Mouse (Mus musculus) liver, postnatal 0 days (tissue): ENCODE results near the gene Ankrd7. TPM values are rescaled to one million over a fixed set of nuclear protein-coding genes. Genes with fewer than 3 reads are reported as not detected.

Source experiments
- ATAC-seq: fragments of 200-750 bp; cut with Nextera tagmentation; 2 replicates; pipeline ENCODE4 v1.8.0; 2017; ENCODE audit warnings: mild to moderate bottlenecking, moderate library complexity
- DNase-seq: peaks from one replicate; pipeline ENCODE4 v3.0.0-alpha.2; 2016
- H3K27ac ChIP-seq: fragments of 300-500 bp; sonication (generic); 2 replicates; pipeline ENCODE4 v1.5.1; 2014; ENCODE audit warnings: antibody characterized with exemption, moderate library complexity, mild to moderate bottlenecking, low read depth
- H3K27me3 ChIP-seq: fragments of 300-500 bp; sonication (generic); 2 replicates; pipeline ENCODE4 v1.6.1; 2014; ENCODE audit warnings: low read length, control low read depth, mixed read lengths; ENCODE audit not compliant: insufficient read depth
- H3K36me3 ChIP-seq: fragments of 300-500 bp; sonication (generic); replicated peaks from 2 replicates; pipeline ENCODE4 v1.6.1; 2014; ENCODE audit warnings: mild to moderate bottlenecking, control low read depth, low read length, moderate library complexity, mixed read lengths; ENCODE audit not compliant: insufficient read depth
- H3K4me1 ChIP-seq: fragments of 300-500 bp; sonication (generic); 2 replicates; pipeline ENCODE4 v1.6.1; 2014; ENCODE audit warnings: antibody characterized with exemption, mild to moderate bottlenecking, control low read depth; ENCODE audit not compliant: insufficient read depth
- H3K4me2 ChIP-seq: fragments of 300-500 bp; sonication (generic); 2 replicates; pipeline ENCODE4 v1.6.1; 2014; ENCODE audit warnings: low read depth, mild to moderate bottlenecking, low read length, moderate library complexity, mixed read lengths
- H3K4me3 ChIP-seq: fragments of 300-500 bp; sonication (generic); 2 replicates; pipeline ENCODE4 v1.5.1; 2014; ENCODE audit warnings: low read depth, low read length
- H3K9ac ChIP-seq: fragments of 300-500 bp; sonication (generic); replicated peaks from 2 replicates; pipeline ENCODE4 v1.6.1; 2014; ENCODE audit warnings: mild to moderate bottlenecking, moderate library complexity
- H3K9me3 ChIP-seq: fragments of 300-500 bp; sonication (generic); 2 replicates; pipeline ENCODE4 v1.6.1; 2016; ENCODE audit warnings: mild to moderate bottlenecking, control low read depth, low read length, mixed read lengths
- CTCF ChIP-seq: sonication (generic); IDR thresholded peaks from 2 replicates; pipeline ENCODE4 v1.5.1; 2016; ENCODE audit warnings: antibody characterized with exemption, low read depth
- EP300 ChIP-seq: IDR thresholded peaks from 2 replicates; pipeline ENCODE4 v1.6.1; 2016; ENCODE audit warnings: antibody characterized with exemption, low read depth, mild to moderate bottlenecking
- WGBS: fragments of 180-500 bp; shearing (Covaris S2); extraction: QIAGEN DNeasy Blood & Tissue Kit; methylation state at CpG from one replicate; pipeline ENCODE4 v1.1.7; 2014; ENCODE audit not compliant: insufficient replicate concordance; 5-methylcytosine and 5-hydroxymethylcytosine counted together
- polyA plus RNA-seq: library from polyadenylated mRNA; unstranded; fragments of >200 nt; fragmentation: Nextera tagmentation; extraction: Ambion mirVana; gene quantifications from 2 replicates; pipeline ENCODE4 v1.2.1, GENCODE M21; 2015

The Ankrd7 gene
- polyA plus RNA-seq, 1 experiment from 2014 or later = not detected

DNA sequence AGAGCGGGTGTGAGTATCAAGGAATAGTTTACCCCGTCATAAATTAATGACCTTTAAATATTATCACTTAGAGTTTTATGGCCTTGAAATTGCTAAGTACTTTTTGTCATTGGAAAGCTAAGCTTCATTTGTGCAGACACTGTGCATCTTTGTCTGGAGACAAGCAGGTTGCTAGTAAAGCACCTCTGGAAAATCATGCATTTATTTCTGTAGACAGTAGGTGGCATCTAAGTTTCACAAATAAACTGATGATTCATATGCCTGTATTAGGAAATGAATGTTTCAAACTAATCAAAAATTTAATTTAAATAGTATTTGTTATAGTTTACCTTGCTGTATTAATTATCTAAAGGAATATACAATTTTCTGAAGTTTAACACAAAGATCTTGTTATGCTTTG lies 41.1 kb downstream of the Ankrd7 start:
- no peak overlapping the region for H3K4me2 ChIP-seq

DNA sequence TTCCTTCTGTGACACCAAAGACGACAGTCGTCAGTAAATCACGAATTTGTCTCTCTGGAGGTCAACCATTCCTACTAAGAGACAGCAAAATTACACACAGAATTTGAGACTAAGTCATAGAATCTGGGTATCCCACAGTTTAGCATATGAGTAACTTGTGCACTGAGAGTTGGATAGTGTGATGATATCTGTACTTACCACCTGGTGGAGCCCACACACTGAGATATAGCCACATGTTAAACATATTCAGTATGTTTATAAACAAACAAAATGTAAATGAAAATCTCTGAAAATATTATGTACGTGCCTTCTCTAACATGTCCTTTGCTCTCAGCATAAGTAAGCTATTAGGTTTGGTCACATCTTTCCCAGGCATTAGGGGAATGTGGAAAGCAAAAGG lies 47.1 kb downstream of the Ankrd7 start:
- DNase-seq (no peak), ATAC-seq (no peak)
- Histone ChIP-seq H3K9ac (no peak overlapping the region), H3K27me3 (no peaks in the 10 kb centered on the region), H3K27ac (no peak overlapping the region), H3K36me3 (no peaks in the 10 kb centered on the region), H3K4me1 (no peaks in the 10 kb centered on the region), H3K4me3 (no peak overlapping the region), H3K9me3 (no peaks in the 10 kb centered on the region), H3K4me2 (no peak overlapping the region)
- TF ChIP-seq CTCF (no peak), EP300 (no peak)
- WGBS = 71% methylated on average over 4 of the region's 4 CpGs

More for the DNA sequence above, 41.1 kb downstream of the Ankrd7 start:
- TF ChIP-seq EP300 (no peak), CTCF (no peak)
- H3K27ac ChIP-seq = no peak overlapping the region
- H3K27me3 ChIP-seq = no peaks in the 10 kb centered on the region
- no peak overlapping the region for H3K4me3 ChIP-seq
- H3K4me1 ChIP-seq = no peaks in the 10 kb centered on the region
- DNase-seq = no peak
- no peaks in the 10 kb centered on the region for H3K9me3 ChIP-seq
- H3K36me3 ChIP-seq = no peaks in the 10 kb centered on the region
- WGBS = 76% methylated on average over 2 of the region's 2 CpGs
- ATAC-seq = no peak
- H3K9ac ChIP-seq = no peak overlapping the region

DNA sequence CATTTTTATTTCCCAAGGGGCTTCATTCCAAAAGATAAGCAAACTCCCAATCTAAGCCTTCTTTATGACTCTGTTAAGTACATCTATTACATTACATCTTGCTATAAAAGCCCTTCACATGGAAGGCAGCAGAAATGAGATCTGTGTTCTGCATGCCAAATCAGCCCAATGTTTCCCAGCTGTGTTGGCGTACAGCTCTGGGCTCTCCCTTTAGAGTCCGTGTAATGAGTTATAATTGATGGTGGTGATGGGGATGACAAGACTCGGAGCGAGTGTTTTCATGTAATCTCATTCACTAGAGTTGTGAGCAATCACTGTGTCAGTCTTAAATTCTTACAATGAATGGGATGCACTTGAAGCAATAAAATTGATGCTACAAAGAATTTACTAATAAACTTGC lies 49.9 kb downstream of the Ankrd7 start:
- Histone ChIP-seq H3K4me2 (no peak overlapping the region), H3K4me1 (no peaks in the 10 kb centered on the region), H3K27me3 (no peaks in the 10 kb centered on the region), H3K27ac (no peak overlapping the region), H3K36me3 (no peaks in the 10 kb centered on the region), H3K4me3 (no peak overlapping the region), H3K9ac (no peak overlapping the region), H3K9me3 (no peaks in the 10 kb centered on the region)
- no peak for ATAC-seq
- no peak for DNase-seq
- TF ChIP-seq EP300 (no peak), CTCF (no peak)
- WGBS = 87% methylated on average over 4 of the region's 4 CpGs

DNA sequence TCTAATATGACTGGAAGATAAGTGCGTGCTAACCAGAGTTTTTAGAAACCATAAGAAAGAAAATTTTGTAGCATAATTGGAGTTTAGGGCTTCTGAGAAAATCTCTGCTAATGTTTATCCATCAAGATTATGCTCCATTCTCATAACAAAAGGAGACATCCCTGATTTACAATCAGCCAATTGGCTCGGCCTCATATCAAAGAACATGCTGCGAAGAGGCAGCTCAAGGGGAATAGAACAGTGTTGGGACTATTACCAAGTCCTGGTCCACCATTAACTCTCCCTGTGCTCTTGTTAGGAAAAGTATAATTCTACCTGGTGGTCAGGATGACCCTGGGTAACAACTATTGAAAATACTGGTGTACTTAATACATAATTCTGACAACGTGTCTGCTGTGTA lies 50.4 kb downstream of the Ankrd7 start:
- 79% methylated on average over 4 of the region's 4 CpGs for WGBS
- Histone ChIP-seq H3K36me3 (no peaks in the 10 kb centered on the region), H3K27ac (no peak overlapping the region)

More for the DNA sequence above, 50.4 kb downstream of the Ankrd7 start:
- H3K4me1 ChIP-seq = no peaks in the 10 kb centered on the region
- H3K4me2 ChIP-seq = no peak overlapping the region
- H3K27me3 ChIP-seq = no peaks in the 10 kb centered on the region
- TF ChIP-seq CTCF (no peak), EP300 (no peak)
- DNase-seq = no peak
- no peak overlapping the region for H3K4me3 ChIP-seq
- ATAC-seq = no peak
- H3K9ac ChIP-seq = no peak overlapping the region
- no peaks in the 10 kb centered on the region for H3K9me3 ChIP-seq

Other genes starting within 250 kb of the Ankrd7 start
- 66.5 and 67.9 TPM in 2 replicates for gene Lsm8, start 17.7 kb upstream of the Ankrd7 start, polyA plus RNA-seq